ENCODE assay signal across 18 mouse cellular contexts in the genomic region with DNA sequence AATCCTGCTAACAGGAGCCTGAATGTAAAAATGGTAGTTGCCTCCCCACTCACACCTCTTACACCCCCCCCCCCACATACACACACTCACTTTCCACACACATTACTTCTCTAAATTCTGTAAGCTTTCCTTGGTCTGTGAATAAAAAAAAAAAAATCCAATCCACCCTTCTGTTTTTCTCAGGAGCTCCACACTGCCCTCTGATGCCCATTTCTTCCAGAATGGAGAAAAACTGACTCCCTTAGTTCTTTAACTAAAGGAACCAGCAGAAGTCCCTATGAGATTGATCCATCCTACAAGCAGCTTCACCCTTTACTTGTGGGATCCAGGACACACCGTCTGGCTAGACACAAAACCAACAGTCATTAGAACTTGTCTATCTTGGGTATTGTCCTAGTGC. TPM values are rescaled to one million over a fixed set of nuclear protein-coding genes. Genes with fewer than 3 reads are reported as not detected.
DNase-seq lines count a peak whose midpoint lies in the region; ATAC-seq lines count a peak whose summit lies in the region.
"Had no signal": no experiment of that assay in that cellular context is flagged by ENCODE, and none has a peak within 500 bp of the region (broad histone marks: within the 10 kb centered on the region; RNA-seq: fewer than 3 reads in every experiment).

No protein-coding gene starts in this region.

- DNase-seq in heart, adult 11 months, result peak; percentile 55
- no peak for DNase-seq in heart, adult 9 months (ENCODE audit: low spot score in 2 of 2)
- peak; percentile 8 to 23 for DNase-seq in left cerebral cortex, adult 18-20 months (ENCODE audit: low spot score in 2 of 2)
- no peak for DNase-seq in left cerebral cortex, postnatal 36 days (ENCODE audit: low spot score in 2 of 2)
- peak; percentile 19 to 22 for DNase-seq in right cerebral cortex, adult 2 months (ENCODE audit: low spot score in 2 of 2)
- DNase-seq in right cerebral cortex, postnatal 4 days, result no peak
- peak; percentile 17 for DNase-seq in telencephalon, adult 2 months (ENCODE audit: low read depth, low spot score)
- DNase-seq: adrenal gland, postnatal 14 days; cerebellum, adult 11-12 months; cerebellum, adult 9-11 months; gastrocnemius, postnatal 10 days; heart, postnatal 36 days; kidney, adult 2 months; layer of hippocampus, adult 9-11 months; liver; lung, adult 2 months; thymus, postnatal 14 days had no signal

- ATAC-seq in megakaryocyte, adult 5-6 weeks (ENCODE audit: poor library complexity, severe bottlenecking), result no peak

- intact Hi-C loops in left cerebral cortex, postnatal 36 days (cut with DNase I), result loop anchor here (2.0 to 5.0 kb wide), 2 partner anchors 207 to 824 kb away; a partner anchor contains a TSS

RNA-seq across cellular contexts. Expression of a gene that starts 24.0 kb away (rescaled TPM):
- 100 to 1,000 TPM; 362 to 376 TPM for total RNA-seq in left cerebral cortex, adult 18-20 months (2021)
- 100 to 1,000 TPM; 312 to 315 TPM for total RNA-seq in left cerebral cortex, postnatal 36 days (2021)
- total RNA-seq in megakaryocyte, adult 5-6 weeks (2015), result 1,226 and 1,246 TPM in 2 replicates
- total RNA-seq in megakaryocyte, adult 5-6 weeks (2017), result 95.0 and 249 TPM in 2 replicates

Comparison
In these comparisons a context has a peak if more than half of its experiments do, and no peak if none do; other contexts are left out.
1. DNase-seq: peak in heart, adult 11 months (single experiment), left cerebral cortex, adult 18-20 months (2 of 2), right cerebral cortex, adult 2 months (2 of 2) and telencephalon, adult 2 months (single experiment); none in heart, adult 9 months (0 of 2), left cerebral cortex, postnatal 36 days (0 of 2) and right cerebral cortex, postnatal 4 days (single experiment).